Mouse (Mus musculus): ENCODE results near the gene Fchsd2. TPM values are rescaled to one million over a fixed set of nuclear protein-coding genes. Genes with fewer than 3 reads are reported as not detected.

Gene Fchsd2
- total and polyA plus RNA-seq, 2 experiments: 8.9 to 43.0 TPM

- peaks cover 17% of the 10 kb centered on the region for H3K4me1 ChIP-seq (ENCODE audit: control insufficient read depth, insufficient read depth, low read length)
- peaks cover 9% of the 10 kb centered on the region for H3K36me3 ChIP-seq (ENCODE audit: control insufficient read depth, insufficient read depth, low read length)
- H3K27me3 ChIP-seq (ENCODE audit: control insufficient read depth, insufficient read depth, low read length): no peaks in the 10 kb centered on the region
- TF ChIP-seq CTCF (IDR thresholded peaks at IDR 0.05; ENCODE audit: low read depth, low read length) (peak; percentile 61), POLR2A (IDR thresholded peaks at IDR 0.05; ENCODE audit: extremely low read depth, insufficient read depth, low read length) (no peak)
- no peak overlapping the region for H3K4me3 ChIP-seq (ENCODE audit: insufficient read depth, low read depth, low read length)
- 14% methylated on average over 2 of the region's 2 CpGs for WGBS
- no peak overlapping the region for H3K9ac ChIP-seq (ENCODE audit: low read depth, low read length)
- H3K27ac ChIP-seq (replicated peaks; ENCODE audit: insufficient read depth, low read depth, low read length): peak overlapping the region; percentile 70; the same call in 1 of the 2 replicates
- peak; percentile 61 for DNase-seq (ENCODE audit: extremely low read depth, low read depth, low spot score)
- H3K79me2 ChIP-seq (ENCODE audit: control insufficient read depth, insufficient read depth, low read length): peaks cover 10% of the 10 kb centered on the region; the same call in 1 of the 2 replicates
Observed at GRCm38 (mm10) chr7:101106666-101107065, 14.0 kb downstream of the Fchsd2 start.

- Histone ChIP-seq H3K27ac (replicated peaks; ENCODE audit: insufficient read depth, low read depth, low read length) (peak overlapping the region; percentile 70), H3K27me3 (ENCODE audit: control insufficient read depth, insufficient read depth, low read length) (no peaks in the 10 kb centered on the region), H3K4me3 (ENCODE audit: insufficient read depth, low read depth, low read length) (peak overlapping the region; percentile 84; the same call in 1 of the 2 replicates), H3K4me1 (ENCODE audit: control insufficient read depth, insufficient read depth, low read length) (peaks cover 17% of the 10 kb centered on the region), H3K79me2 (ENCODE audit: control insufficient read depth, insufficient read depth, low read length) (peaks cover 10% of the 10 kb centered on the region; the same call in 1 of the 2 replicates), H3K9ac (ENCODE audit: low read depth, low read length) (peak overlapping the region; percentile 73), H3K36me3 (ENCODE audit: control insufficient read depth, insufficient read depth, low read length) (peaks cover 9% of the 10 kb centered on the region)
- no peak for DNase-seq (ENCODE audit: extremely low read depth, low read depth, low spot score)
- 36% methylated on average over 5 of the region's 5 CpGs for WGBS
- TF ChIP-seq POLR2A (IDR thresholded peaks at IDR 0.05; ENCODE audit: extremely low read depth, insufficient read depth, low read length): no peak
- TF ChIP-seq CTCF (IDR thresholded peaks at IDR 0.05; ENCODE audit: low read depth, low read length): no peak
Observed at GRCm38 (mm10) chr7:101107073-101107810, 14.6 kb downstream of the Fchsd2 start.

- Histone ChIP-seq H3K79me2 (ENCODE audit: control insufficient read depth, insufficient read depth, low read length) (peaks cover 10% of the 10 kb centered on the region; the same call in 1 of the 2 replicates), H3K9ac (ENCODE audit: low read depth, low read length) (peak overlapping the region; percentile 73), H3K36me3 (ENCODE audit: control insufficient read depth, insufficient read depth, low read length) (peaks cover 9% of the 10 kb centered on the region), H3K27me3 (ENCODE audit: control insufficient read depth, insufficient read depth, low read length) (no peaks in the 10 kb centered on the region), H3K4me3 (ENCODE audit: insufficient read depth, low read depth, low read length) (peak overlapping the region; percentile 84), H3K27ac (replicated peaks; ENCODE audit: insufficient read depth, low read depth, low read length) (peak overlapping the region; percentile 70), H3K4me1 (ENCODE audit: control insufficient read depth, insufficient read depth, low read length) (peaks cover 17% of the 10 kb centered on the region)
- TF ChIP-seq POLR2A (IDR thresholded peaks at IDR 0.05; ENCODE audit: extremely low read depth, insufficient read depth, low read length) (no peak), CTCF (IDR thresholded peaks at IDR 0.05; ENCODE audit: low read depth, low read length) (peak; percentile 76)
- peak; percentile 74 for DNase-seq (ENCODE audit: extremely low read depth, low read depth, low spot score)
- under 1% methylated on average over 69 of the region's 75 CpGs for WGBS
Observed at GRCm38 (mm10) chr7:101107968-101108652, 15.4 kb downstream of the Fchsd2 start.

GRCm38 (mm10) chr7:101108653-101109005, 16.0 kb downstream of the Fchsd2 start:
- 2% methylated on average over 25 of the region's 35 CpGs for WGBS
- Histone ChIP-seq H3K27ac (replicated peaks; ENCODE audit: insufficient read depth, low read depth, low read length) (peak overlapping the region; percentile 82), H3K27me3 (ENCODE audit: control insufficient read depth, insufficient read depth, low read length) (no peaks in the 10 kb centered on the region), H3K79me2 (ENCODE audit: control insufficient read depth, insufficient read depth, low read length) (peaks cover 10% of the 10 kb centered on the region; the same call in 1 of the 2 replicates), H3K9ac (ENCODE audit: low read depth, low read length) (peak overlapping the region; percentile 90), H3K4me3 (ENCODE audit: insufficient read depth, low read depth, low read length) (peak overlapping the region; percentile 84), H3K4me1 (ENCODE audit: control insufficient read depth, insufficient read depth, low read length) (peaks cover 17% of the 10 kb centered on the region), H3K36me3 (ENCODE audit: control insufficient read depth, insufficient read depth, low read length) (peaks cover 13% of the 10 kb centered on the region)
- DNase-seq (ENCODE audit: extremely low read depth, low read depth, low spot score): peak; percentile 60
- TF ChIP-seq POLR2A (IDR thresholded peaks at IDR 0.05; ENCODE audit: extremely low read depth, insufficient read depth, low read length) (peak; percentile 87; the same call in 1 of the 2 replicates), CTCF (IDR thresholded peaks at IDR 0.05; ENCODE audit: low read depth, low read length) (no peak)

GRCm38 (mm10) chr7:101109006-101109855, 16.6 kb downstream of the Fchsd2 start:
- DNase-seq (ENCODE audit: extremely low read depth, low read depth, low spot score): peak; percentile 52

More at GRCm38 (mm10) chr7:101109006-101109855, 16.6 kb downstream of the Fchsd2 start:
- TF ChIP-seq CTCF (IDR thresholded peaks at IDR 0.05; ENCODE audit: low read depth, low read length) (no peak), POLR2A (IDR thresholded peaks at IDR 0.05; ENCODE audit: extremely low read depth, insufficient read depth, low read length) (no peak)
- Histone ChIP-seq H3K36me3 (ENCODE audit: control insufficient read depth, insufficient read depth, low read length) (peaks cover 15% of the 10 kb centered on the region), H3K4me3 (ENCODE audit: insufficient read depth, low read depth, low read length) (peak overlapping the region; percentile 84), H3K79me2 (ENCODE audit: control insufficient read depth, insufficient read depth, low read length) (peaks cover 10% of the 10 kb centered on the region; the same call in 1 of the 2 replicates), H3K27ac (replicated peaks; ENCODE audit: insufficient read depth, low read depth, low read length) (peak overlapping the region; percentile 82), H3K27me3 (ENCODE audit: control insufficient read depth, insufficient read depth, low read length) (no peaks in the 10 kb centered on the region), H3K4me1 (ENCODE audit: control insufficient read depth, insufficient read depth, low read length) (peaks cover 17% of the 10 kb centered on the region), H3K9ac (ENCODE audit: low read depth, low read length) (peak overlapping the region; percentile 90)
- WGBS: under 1% methylated on average over 47 of the region's 47 CpGs
